Mouse (Mus musculus): Measurements from ENCODE around the gene Krt8.
A peak's percentile ranks its signal among the peaks of the same experiment; 100 is the strongest.
"Not testable (repeated sequence)": the region's sequence is repeated elsewhere in the genome, so short reads cannot be mapped to it uniquely, and the experiment has no call there.

Gene Krt8

DNA sequence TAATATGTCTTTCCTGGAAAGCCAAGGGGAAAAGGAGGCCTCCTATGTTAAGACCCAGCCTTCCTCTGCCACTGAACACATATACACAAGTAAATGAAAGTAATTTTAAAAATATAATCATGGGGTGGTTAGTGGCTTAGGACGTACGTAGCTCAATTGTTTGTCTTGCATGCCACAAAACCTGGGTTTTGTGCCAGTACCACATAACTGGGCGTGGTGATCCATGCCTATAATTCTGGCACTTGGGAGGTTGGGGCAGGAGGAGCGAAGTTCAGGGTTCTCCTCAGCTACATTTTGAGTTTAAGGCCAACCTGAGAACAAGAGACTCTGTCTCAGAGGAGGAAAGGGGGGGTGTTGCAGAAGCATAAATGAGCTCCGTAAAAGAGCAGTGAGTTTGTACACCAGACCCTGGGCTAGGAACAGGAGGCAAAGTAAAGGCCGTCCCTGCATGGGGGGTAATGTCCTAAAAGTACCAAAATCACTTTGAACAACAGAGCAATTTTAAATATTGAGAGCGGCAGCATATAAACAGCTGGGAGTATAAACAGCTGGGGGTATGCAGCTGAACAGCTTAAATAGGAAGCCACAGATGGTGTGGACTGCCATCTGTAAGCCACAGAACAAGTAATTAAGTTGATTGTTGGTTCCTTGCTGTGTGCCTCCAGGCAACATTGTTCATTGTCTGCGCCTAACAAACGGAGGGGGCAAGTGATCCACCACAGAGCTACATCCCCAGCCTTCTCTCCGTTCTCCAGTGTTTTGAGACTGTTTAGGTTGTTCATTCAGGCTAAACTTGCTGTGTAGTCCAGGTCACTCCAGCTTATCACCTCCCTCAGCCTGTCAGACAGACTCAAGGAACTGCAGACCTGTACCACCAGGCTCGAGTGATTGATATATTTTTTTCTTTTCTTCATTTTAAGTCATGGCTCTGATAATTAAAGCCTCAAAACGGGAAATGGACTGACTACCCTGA is 3.1 kb upstream of the Krt8 start:
- peak; percentile 58 for DNase-seq (ENCODE audit: low read depth, low spot score)

- no peak for DNase-seq (ENCODE audit: low read depth, low spot score)
Measured at GRCm38 (mm10) chr15:102006317-102006716, 2.0 kb upstream of the Krt8 start.

DNA sequence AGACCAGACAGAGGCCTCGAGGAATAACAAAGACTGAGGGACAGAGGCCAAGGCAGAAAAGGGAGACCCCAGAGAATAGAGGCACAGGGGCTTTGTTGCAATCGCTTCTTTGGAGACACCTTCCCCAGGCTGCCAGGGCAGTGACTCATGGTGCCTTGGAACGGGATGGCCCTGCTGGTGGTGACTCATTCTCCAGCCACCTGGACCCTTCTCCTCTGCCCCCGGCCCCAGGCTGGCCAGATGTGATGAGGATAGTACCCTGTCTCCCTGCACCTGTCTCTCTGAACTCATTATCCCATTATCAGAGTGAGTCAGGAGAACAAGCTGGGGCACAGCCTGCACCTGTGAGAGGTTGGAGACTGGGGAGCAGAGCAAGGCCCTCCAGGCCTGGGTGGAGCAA is 1.0 kb upstream of the Krt8 start:
- DNase-seq (ENCODE audit: low read depth, low spot score), result peak; percentile 80

GRCm38 (mm10) chr15:102003516-102003915 is 766 bp downstream of the Krt8 start:
- DNase-seq (ENCODE audit: low read depth, low spot score), result no peak

DNA sequence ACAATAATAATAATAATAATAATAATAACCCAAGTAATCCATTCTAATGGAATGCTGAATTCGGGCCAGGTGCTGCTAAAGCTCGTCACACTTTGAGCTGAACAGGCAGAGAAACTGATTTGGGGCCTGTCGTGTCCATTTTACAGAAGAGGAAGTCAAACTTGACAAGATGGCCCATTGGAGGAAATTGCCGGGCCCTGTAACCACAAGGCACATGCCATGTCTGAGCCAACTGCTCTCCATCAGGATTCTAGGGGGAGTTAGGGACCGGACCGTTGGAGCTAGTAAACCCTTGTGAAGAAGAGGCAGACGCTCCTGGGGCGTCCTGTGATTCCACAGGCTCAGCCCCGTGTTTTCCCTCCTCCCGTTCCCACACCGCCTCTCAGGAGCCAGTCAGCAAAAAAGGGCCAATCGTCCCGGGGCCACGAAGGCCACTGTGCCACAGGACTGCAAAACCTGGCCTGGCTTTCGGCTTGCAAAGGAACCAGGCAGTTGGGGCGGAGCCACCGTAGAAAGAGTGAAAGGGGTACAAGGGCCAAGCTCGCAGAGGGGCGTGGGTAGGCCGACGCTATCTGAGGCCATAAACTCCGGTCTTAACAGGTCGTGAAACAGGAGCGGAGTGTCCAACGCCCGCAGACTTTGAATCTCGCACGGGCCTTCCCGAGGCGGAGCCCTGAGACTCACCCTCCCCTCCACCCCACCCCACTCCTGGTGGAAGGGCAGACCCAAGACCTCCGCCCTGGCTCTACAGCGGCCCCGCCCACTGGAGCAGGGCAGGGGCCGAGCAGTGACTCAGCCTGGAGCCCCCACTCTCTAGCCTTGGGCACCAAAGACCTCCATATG is 1.4 kb downstream of the Krt8 start:
- no peak for DNase-seq (ENCODE audit: low read depth, low spot score)

DNA sequence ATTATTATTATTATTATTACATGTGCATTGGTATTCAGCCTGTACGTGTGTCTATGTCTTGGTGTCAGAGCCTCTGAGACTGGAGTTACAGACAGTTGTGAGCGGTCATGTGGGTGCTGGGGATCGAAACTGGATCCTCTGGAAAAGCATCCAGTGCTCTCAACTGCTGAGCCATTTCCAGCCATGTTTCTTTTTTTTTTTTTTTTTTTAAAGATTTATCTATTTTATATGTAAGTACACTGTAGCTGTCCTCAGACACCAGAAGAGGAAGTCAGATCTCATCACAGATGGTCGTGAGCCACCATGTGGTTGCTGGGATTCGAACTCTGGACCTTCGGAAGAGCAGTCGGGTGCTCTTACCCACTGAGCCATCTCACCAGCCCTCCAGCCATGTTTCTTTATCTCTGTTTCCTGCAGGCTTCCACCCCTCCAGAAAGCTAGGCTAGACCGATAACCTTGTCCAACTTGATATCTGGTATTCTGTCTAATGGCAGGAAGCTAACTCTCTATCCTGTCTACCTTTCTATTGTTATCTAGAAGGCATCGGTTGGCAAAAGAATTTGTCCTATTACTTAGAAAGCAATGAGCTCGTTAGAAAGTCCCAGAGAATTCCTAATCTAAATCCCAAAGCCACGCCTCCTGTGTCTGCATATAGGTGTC is 4.5 kb downstream of the Krt8 start:
- no peak for DNase-seq (ENCODE audit: low read depth, low spot score)

- DNase-seq (ENCODE audit: low read depth, low spot score), result no peak
Measured at GRCm38 (mm10) chr15:101999156-101999555, 5.1 kb downstream of the Krt8 start.

DNA sequence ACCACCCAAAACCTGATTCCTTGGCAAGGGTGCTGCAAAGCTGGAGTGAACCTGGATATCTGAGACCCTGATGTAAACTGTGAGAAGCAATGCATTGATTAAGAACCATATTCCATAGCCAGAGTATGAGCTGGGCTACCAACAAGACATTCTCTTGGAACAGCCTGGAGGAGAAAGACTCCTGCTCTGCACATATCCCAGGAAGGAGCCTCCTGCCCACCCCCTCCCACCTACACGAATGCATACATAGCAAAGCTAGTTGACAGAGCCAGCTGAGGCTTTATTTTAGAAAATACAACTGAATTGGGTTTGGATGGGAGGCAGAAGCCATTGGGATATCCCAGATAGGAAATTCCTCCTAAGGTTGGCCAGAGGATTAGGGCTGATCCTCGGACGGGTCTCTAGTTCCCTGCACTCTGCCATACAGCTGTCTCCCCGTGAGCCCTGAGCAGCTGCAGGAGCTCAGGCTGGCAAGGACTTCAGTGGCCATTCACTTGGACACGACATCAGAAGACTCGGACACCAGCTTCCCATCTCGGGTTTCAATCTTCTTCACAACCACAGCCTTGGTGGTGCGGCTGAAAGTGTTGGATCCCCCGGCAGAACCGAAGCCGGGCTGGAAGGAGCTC is 7.7 kb downstream of the Krt8 start:
- DNase-seq (ENCODE audit: low read depth, low spot score), result not testable (repeated sequence)

GRCm38 (mm10) chr15:101995484-101996236 is 8.6 kb downstream of the Krt8 start:
- peak; percentile 64 for DNase-seq (ENCODE audit: low read depth, low spot score)

- DNase-seq (ENCODE audit: low read depth, low spot score), result no peak
Measured at GRCm38 (mm10) chr15:101994365-101994764, 9.9 kb downstream of the Krt8 start.

DNA sequence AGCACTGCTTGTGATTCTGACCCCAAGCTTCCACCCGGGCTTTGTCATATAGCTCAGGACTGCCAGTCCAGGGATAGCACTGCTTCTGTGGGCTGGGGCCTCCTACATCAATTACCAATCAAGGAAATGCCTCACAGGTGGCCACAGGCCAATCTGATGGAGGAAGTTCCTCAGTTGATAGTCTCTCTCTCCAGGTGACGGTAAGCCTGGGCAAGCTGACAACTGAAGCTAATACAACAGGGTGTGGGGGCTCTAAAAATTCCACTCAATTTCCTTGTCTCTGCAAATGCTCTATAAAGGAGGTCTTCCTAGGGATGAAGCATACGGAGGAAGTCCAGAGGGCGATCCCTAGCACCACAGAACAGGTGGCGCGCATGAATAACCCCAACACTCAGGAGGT is 13.3 kb downstream of the Krt8 start:
- no peak for DNase-seq (ENCODE audit: low read depth, low spot score)

GRCm38 (mm10) chr15:101988714-101989113 is 15.6 kb downstream of the Krt8 start:
- no peak for DNase-seq (ENCODE audit: low read depth, low spot score)

DNA sequence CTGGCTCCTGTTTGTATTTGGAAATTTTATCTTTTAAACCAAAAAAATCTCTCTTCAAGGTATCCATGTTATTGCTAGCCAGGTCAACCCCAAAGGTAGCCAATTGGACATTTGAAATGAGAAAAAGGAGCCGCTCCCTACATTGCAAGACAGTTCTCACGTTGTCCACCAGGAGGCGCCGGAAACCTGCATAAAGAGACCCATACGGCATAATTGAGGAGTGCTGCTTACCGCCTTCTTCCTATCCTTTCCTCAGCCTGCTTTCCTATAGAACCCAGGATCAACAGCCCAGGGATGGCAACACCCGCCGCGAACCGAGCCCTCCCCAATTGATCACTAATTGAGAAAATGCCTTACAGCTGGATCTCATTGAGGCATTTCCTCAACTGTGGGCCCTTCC is 16.2 kb downstream of the Krt8 start:
- DNase-seq (ENCODE audit: low read depth, low spot score), result peak; percentile 96

GRCm38 (mm10) chr15:101984746-101985145 is 19.5 kb downstream of the Krt8 start:
- DNase-seq (ENCODE audit: low read depth, low spot score), result no peak

DNA sequence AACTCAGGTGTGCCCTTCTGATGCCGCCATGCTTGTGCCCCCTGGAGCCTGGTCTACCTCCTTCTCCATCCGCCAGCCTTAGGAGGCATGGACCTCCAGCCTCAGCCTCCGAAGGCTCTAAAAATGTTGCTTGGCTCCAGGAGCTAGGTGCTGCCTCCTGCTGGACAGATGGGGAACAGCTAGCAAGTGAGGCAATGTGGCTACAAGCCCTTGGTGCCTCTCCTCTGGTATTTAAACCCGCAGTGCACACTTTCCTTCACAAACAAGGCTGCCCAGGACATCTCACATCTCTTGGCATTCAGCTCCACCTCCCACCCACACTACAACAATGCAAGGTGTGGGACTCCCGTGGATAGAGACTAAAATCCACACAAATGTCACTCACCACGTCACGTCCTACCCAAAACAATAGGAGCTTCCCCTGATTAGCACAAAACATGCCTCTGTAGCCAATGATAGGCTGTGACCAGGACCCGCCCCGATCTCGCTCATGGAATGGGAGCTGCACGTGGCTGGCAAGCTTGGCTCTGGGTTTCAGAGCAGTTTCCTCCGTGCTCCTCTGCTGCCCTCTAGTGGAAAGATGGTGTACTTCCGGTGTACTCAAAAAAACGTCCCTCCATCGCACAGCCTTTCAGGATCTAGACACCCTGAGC is 20.2 kb downstream of the Krt8 start:
- DNase-seq (ENCODE audit: low read depth, low spot score), result peak; percentile 100

GRCm38 (mm10) chr15:101983315-101983948 is 20.9 kb downstream of the Krt8 start:
- no peak for DNase-seq (ENCODE audit: low read depth, low spot score)

GRCm38 (mm10) chr15:101980849-101981248 is 23.4 kb downstream of the Krt8 start:
- DNase-seq (ENCODE audit: low read depth, low spot score), result no peak

GRCm38 (mm10) chr15:101977043-101977726 is 27.1 kb downstream of the Krt8 start:
- DNase-seq (ENCODE audit: low read depth, low spot score), result peak; percentile 92

DNA sequence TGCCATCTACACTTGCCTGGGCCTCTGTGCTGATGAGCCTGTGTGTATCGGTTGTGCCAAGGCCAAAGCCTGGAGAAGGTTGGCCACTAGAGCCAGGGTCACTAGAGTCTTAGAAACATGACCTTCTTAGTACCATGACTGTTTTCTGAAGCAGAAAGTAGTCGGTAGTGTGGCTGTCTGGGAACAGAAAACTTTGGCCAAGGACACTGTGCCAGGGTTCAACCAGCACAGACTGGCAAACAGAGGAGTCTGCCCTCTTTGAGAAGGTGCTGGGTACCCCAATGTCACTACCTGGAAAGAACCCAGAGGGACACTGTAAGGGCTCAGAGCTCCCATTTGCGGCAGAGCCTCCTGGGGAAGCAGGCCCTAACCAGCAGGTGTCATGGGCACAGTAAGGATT is 27.6 kb downstream of the Krt8 start:
- peak; percentile 54 for DNase-seq (ENCODE audit: low read depth, low spot score)
